ENCODE assay signal across 7 mouse cellular contexts in genomic region chr11:29514682-29515412, GRCm38 (mm10). TPM values are rescaled to one million over a fixed set of nuclear protein-coding genes. Genes with fewer than 3 reads are reported as not detected.
DNase-seq lines count a peak whose midpoint lies in the region; ATAC-seq and TF ChIP-seq lines count a peak whose summit lies in the region.

Gene Prorsd1, minus strand, starts transcription at chr11:29515033.

- peak within 1 kb of the TSS; percentile 56 for H3K9ac ChIP-seq in intestine, embryonic 15.5 days
- H3K9ac ChIP-seq in midbrain, embryonic 12.5 days (replicated peaks): peak within 1 kb of the TSS; percentile 56

- H3K27me3 ChIP-seq in intestine, embryonic 15.5 days (replicated peaks): no peaks in the 10 kb centered on the region
- H3K27me3 ChIP-seq in midbrain, embryonic 12.5 days: no peaks in the 10 kb centered on the region
- H3K27me3 ChIP-seq in small intestine, adult 2 months (ENCODE audit: control insufficient read depth, insufficient read depth, low read length): no peaks in the 10 kb centered on the region

- peak within 1 kb of the TSS; percentile 74 for H3K4me2 ChIP-seq in intestine, embryonic 15.5 days (replicated peaks)
- peak within 1 kb of the TSS; percentile 63 for H3K4me2 ChIP-seq in midbrain, embryonic 12.5 days (replicated peaks)

- ATAC-seq in intestine, embryonic 15.5 days: peak; percentile 100
- ATAC-seq in midbrain, embryonic 12.5 days (ENCODE audit: low FRiP score, low read depth): peak; percentile 100

- peak; percentile 88 for DNase-seq in adrenal gland, adult 8-10 months
- DNase-seq in embryo, embryonic 11.5 days (ENCODE audit: low read depth, low spot score): peak; percentile 85
- peak; percentile 82 to 87 for DNase-seq in gastrocnemius, postnatal 36 days
- DNase-seq in left cerebral cortex, postnatal 4 days: peak; percentile 91

- peaks cover 8% of the 10 kb centered on the region; the same call in 1 of the 2 replicates for H3K4me1 ChIP-seq in intestine, embryonic 15.5 days (replicated peaks)
- 0 out of 2 replicates have a peak, but pooled peaks cover 4% of the 10 kb centered on the region for H3K4me1 ChIP-seq in midbrain, embryonic 12.5 days
- peaks cover 3% of the 10 kb centered on the region; the same call in 1 of the 2 replicates for H3K4me1 ChIP-seq in small intestine, adult 2 months (ENCODE audit: control insufficient read depth, insufficient read depth, insufficient read length, low read length)

- 2% methylated on average over 40 of the region's 40 CpGs for WGBS in intestine, embryonic 15.5 days
- 4% methylated on average over 40 of the region's 40 CpGs for WGBS in midbrain, embryonic 12.5 days
- 2% methylated on average over 40 of the region's 40 CpGs for WGBS in small intestine, adult 2 months

- H3K36me3 ChIP-seq in intestine, embryonic 15.5 days: no peaks in the 10 kb centered on the region
- H3K36me3 ChIP-seq in midbrain, embryonic 12.5 days: 0 out of 2 replicates have a peak, but pooled peaks cover 4% of the 10 kb centered on the region
- H3K36me3 ChIP-seq in small intestine, adult 2 months (ENCODE audit: control insufficient read depth, insufficient read depth, low read length): peaks cover 10% of the 10 kb centered on the region

- peak within 1 kb of the TSS; percentile 75 for H3K27ac ChIP-seq in intestine, embryonic 15.5 days
- peak within 1 kb of the TSS; percentile 49; the same call in 1 of the 2 replicates for H3K27ac ChIP-seq in midbrain, embryonic 12.5 days (replicated peaks)
- H3K27ac ChIP-seq in small intestine, adult 2 months (ENCODE audit: insufficient read depth, low read depth, low read length): peak within 1 kb of the TSS; percentile 45; the same call in 1 of the 2 replicates

- TF ChIP-seq POLR2A in small intestine, adult 2 months (IDR thresholded peaks at IDR 0.05; ENCODE audit: low read depth, low read length): peak; percentile 84

- H3K4me3 ChIP-seq in intestine, embryonic 15.5 days (replicated peaks): peak within 1 kb of the TSS; percentile 56
- H3K4me3 ChIP-seq in midbrain, embryonic 12.5 days: peak within 1 kb of the TSS; percentile 60
- H3K4me3 ChIP-seq in small intestine, adult 2 months (ENCODE audit: low read depth, low read length): peak within 1 kb of the TSS; percentile 77

- intact Hi-C loops in gastrocnemius, postnatal 36 days (cut with DNase I): loop anchor here (5.0 to 10.0 kb wide), 2 partner anchors 143 to 270 kb away; partner anchors contain the start of genes Ccdc88a and Cfap36
- intact Hi-C loops in left cerebral cortex, postnatal 4 days (cut with DNase I): no loop called here

- TF ChIP-seq CTCF in small intestine, adult 2 months (IDR thresholded peaks at IDR 0.05; ENCODE audit: extremely low read depth, insufficient read length, insufficient replicate concordance, low read depth, low read length): no peak

- no peaks in the 10 kb centered on the region for H3K9me3 ChIP-seq in intestine, embryonic 15.5 days
- H3K9me3 ChIP-seq in midbrain, embryonic 12.5 days: no peaks in the 10 kb centered on the region

RNA-seq across cellular contexts. Expression of gene Prorsd1, which starts in this region (rescaled TPM):
- 10 to 100 TPM; 25.6 to 32.1 (median 29.9) TPM for total RNA-seq in adrenal gland, adult 8-10 months (2022)
- 10 to 100 TPM; 18.8 to 20.3 TPM for total RNA-seq in gastrocnemius, postnatal 36 days (2021)
- polyA plus RNA-seq in intestine, embryonic 15.5 days (2015; fragmentation: Nextera tagmentation; extraction: Ambion mirVana): 22.4 and 24.0 TPM in 2 replicates
- total RNA-seq in left cerebral cortex, postnatal 4 days (2021): 1 to 10 TPM; 3.3 to 3.8 TPM
- 15.6 and 16.1 TPM in 2 replicates for polyA plus RNA-seq in midbrain, embryonic 12.5 days (2016; fragmentation: Nextera tagmentation; extraction: Ambion mirVana)
- polyA plus RNA-seq in small intestine, adult 2 months (2012; rRNA removed): 0.09 and 0.47 TPM in 2 replicates

Comparison
In these comparisons a context has a peak if more than half of its experiments do, and no peak if none do; other contexts are left out.
1. Peak in every context shown above with its lines: DNase-seq, ATAC-seq, H3K4me3 ChIP-seq and H3K27ac ChIP-seq.
2. RNA of gene Prorsd1 (total RNA-seq): 25.6 to 32.1 TPM in adrenal gland, adult 8-10 months and 18.8 to 20.3 TPM in gastrocnemius, postnatal 36 days; 3.3 to 3.8 TPM in left cerebral cortex, postnatal 4 days; every median in the first group is over 4 times any median in the second.
3. RNA of gene Prorsd1 (polyA plus RNA-seq): 22.4 to 24.0 TPM in intestine, embryonic 15.5 days and 15.6 to 16.1 TPM in midbrain, embryonic 12.5 days; 0.09 to 0.47 TPM in small intestine, adult 2 months; every median in the first group is over 10 times any median in the second.